Mouse (Mus musculus) lung, embryonic 14.5 days (tissue): Measurements from ENCODE around the gene Gbp5. TPM values are rescaled to one million over a fixed set of nuclear protein-coding genes. Genes with fewer than 3 reads are reported as not detected.

Source experiments
- ATAC-seq: fragments of 200-750 bp; cut with Nextera tagmentation; 2 replicates; pipeline ENCODE4 v1.8.0; 2017; ENCODE audit warnings: mild to moderate bottlenecking, moderate TSS enrichment, moderate library complexity; ENCODE audit not compliant: insufficient read depth
- DNase-seq: peaks from one replicate; pipeline ENCODE4 v3.0.0-alpha.2; 2015
- H3K27ac ChIP-seq: fragments of 300-500 bp; sonication (generic); 2 replicates; pipeline ENCODE4 v1.5.1; 2014; ENCODE audit warnings: low read depth, mild to moderate bottlenecking, moderate library complexity
- H3K27me3 ChIP-seq: fragments of 300-500 bp; sonication (generic); 2 replicates; pipeline ENCODE4 v1.6.1; 2014; ENCODE audit warnings: low read length, control low read depth; ENCODE audit not compliant: insufficient read depth
- H3K36me3 ChIP-seq: fragments of 300-500 bp; sonication (generic); 2 replicates; pipeline ENCODE4 v1.6.1; 2014; ENCODE audit warnings: control low read depth; ENCODE audit not compliant: insufficient read depth
- H3K4me1 ChIP-seq: fragments of 300-500 bp; sonication (generic); 2 replicates; pipeline ENCODE4 v1.6.1; 2014; ENCODE audit warnings: antibody characterized with exemption, control low read depth; ENCODE audit not compliant: insufficient read depth
- H3K4me2 ChIP-seq: fragments of 300-500 bp; sonication (generic); 2 replicates; pipeline ENCODE4 v1.6.1; 2014; ENCODE audit warnings: mild to moderate bottlenecking
- H3K4me3 ChIP-seq: fragments of 300-500 bp; sonication (generic); 2 replicates; pipeline ENCODE4 v1.5.1; 2014; ENCODE audit warnings: low read depth, low read length
- H3K9ac ChIP-seq: fragments of 300-500 bp; sonication (generic); 2 replicates; pipeline ENCODE4 v1.6.1; 2014
- H3K9me3 ChIP-seq: fragments of 300-500 bp; sonication (generic); 2 replicates; pipeline ENCODE4 v1.6.1; 2016; ENCODE audit warnings: low read depth, low read length, control low read depth
- CTCF ChIP-seq: IDR thresholded peaks from 2 replicates; pipeline ENCODE4 v1.5.1; 2016; ENCODE audit warnings: antibody characterized with exemption, low read depth
- WGBS: fragments of 180-500 bp; shearing (Covaris S2); extraction: QIAGEN DNeasy Blood & Tissue Kit; methylation state at CpG from one replicate; pipeline ENCODE4 v1.1.7; 2014; 5-methylcytosine and 5-hydroxymethylcytosine counted together
- polyA plus RNA-seq: library from polyadenylated mRNA; unstranded; fragments of >200 nt; fragmentation: Nextera tagmentation; extraction: Ambion mirVana; gene quantifications from 2 replicates; pipeline ENCODE4 v1.2.1, GENCODE M21; 2014

The Gbp5 gene
- 0.11 TPM in 1 of 2 replicates, not detected in the other for polyA plus RNA-seq

DNA sequence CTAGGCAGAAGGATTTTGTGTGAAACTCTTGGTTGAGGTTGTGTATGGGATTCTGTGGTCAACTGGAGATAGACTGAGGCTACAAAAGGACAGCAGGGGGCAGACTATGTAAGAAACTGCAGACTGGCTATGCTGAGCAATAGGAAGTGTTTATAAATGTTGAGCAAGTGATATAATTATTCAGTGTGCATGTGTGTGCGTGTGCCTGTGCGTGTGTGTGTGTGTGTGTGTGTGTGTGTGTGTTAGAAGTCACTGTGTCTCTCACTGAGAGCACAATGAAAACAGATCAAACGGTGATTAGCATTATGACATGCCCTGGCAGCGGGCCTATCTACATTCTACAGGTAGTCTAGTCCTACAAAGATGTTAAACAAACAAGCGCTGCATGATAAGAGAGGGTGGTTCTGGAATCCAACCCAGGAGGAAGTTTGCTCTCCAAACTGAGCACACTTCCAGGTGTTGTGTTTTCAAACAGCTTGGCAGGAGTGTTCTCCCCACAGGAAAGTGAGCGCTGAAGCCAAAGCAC, at the start of gene Gbp5:
Gene Gbp5, plus strand, starts transcription at position 443 of the 526 bp plus-strand sequence.
- no peak within 1 kb of the TSS for H3K4me2 ChIP-seq
- no peaks in the 10 kb centered on the region for H3K36me3 ChIP-seq
- TF ChIP-seq CTCF, result peak; percentile 74
- H3K27ac ChIP-seq, result no peak within 1 kb of the TSS
- 0 out of 2 replicates have a peak, but pooled peaks cover 3% of the 10 kb centered on the region for H3K27me3 ChIP-seq
- H3K4me3 ChIP-seq, result no peak within 1 kb of the TSS
- H3K4me1 ChIP-seq, result no peaks in the 10 kb centered on the region; the same call in 1 of the 2 replicates
- H3K9me3 ChIP-seq, result no peaks in the 10 kb centered on the region
- DNase-seq (peak; percentile 86), ATAC-seq (peak; percentile 82)
- H3K9ac ChIP-seq, result no peak within 1 kb of the TSS
- 35% methylated on average over 6 of the region's 6 CpGs for WGBS

DNA sequence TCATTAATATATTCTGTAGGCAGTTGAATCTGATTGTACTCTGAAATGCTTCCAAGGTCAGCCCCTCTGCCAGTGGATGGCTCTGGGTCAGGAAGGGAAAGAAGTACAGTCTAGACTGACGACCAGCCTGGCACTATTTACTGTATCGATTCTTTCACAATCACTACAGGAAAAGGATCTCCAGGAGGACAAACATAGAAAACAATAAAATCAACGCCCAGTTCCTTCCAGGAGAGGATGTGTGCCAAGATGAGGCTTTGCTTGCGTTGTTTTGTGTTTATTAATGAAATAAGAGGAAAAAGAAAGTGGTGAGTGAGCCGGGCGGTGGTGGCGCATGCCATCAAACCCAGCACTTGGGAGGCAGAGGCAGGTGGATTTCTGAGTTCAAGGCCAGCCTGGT, 39.6 kb upstream of the Gbp5 start:
- Histone ChIP-seq H3K36me3 (no peaks in the 10 kb centered on the region), H3K9ac (no peak overlapping the region), H3K27me3 (no peaks in the 10 kb centered on the region), H3K4me3 (no peak overlapping the region), H3K9me3 (no peaks in the 10 kb centered on the region), H3K4me2 (no peak overlapping the region), H3K4me1 (no peaks in the 10 kb centered on the region), H3K27ac (no peak overlapping the region)
- DNase-seq, result peak; percentile 17
- no peak for ATAC-seq
- WGBS, result 76% methylated on average over 7 of the region's 7 CpGs
- no peak for TF ChIP-seq CTCF

DNA sequence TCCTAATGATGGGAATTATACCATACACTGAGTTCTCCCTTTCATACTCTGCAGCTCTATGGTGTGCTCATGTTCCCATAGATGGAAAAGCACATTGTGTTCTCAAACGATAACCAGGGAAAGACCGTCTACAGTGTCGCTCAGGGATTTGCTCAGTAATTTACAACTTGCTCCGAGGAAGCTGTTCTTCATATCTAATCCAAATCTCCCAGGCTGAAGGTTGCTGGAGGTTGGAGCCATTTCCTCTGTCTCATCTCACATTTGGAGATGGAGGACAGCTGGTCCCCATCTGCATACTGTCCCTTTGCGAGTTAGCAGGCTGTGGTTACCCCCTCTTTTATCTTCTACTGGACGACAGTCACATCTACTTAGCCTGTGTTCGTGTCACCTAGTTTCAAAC, 34.5 kb upstream of the Gbp5 start:
- Histone ChIP-seq H3K9ac (no peak overlapping the region), H3K27me3 (0 out of 2 replicates have a peak, but pooled peaks cover 2% of the 10 kb centered on the region), H3K9me3 (no peaks in the 10 kb centered on the region), H3K4me2 (no peak overlapping the region), H3K4me3 (no peak overlapping the region), H3K36me3 (no peaks in the 10 kb centered on the region), H3K27ac (no peak overlapping the region), H3K4me1 (no peaks in the 10 kb centered on the region)
- ATAC-seq (peak; percentile 54; the same call in 1 of the 2 replicates), DNase-seq (peak; percentile 34)
- no peak for TF ChIP-seq CTCF
- WGBS, result 44% methylated on average over 7 of the region's 7 CpGs

DNA sequence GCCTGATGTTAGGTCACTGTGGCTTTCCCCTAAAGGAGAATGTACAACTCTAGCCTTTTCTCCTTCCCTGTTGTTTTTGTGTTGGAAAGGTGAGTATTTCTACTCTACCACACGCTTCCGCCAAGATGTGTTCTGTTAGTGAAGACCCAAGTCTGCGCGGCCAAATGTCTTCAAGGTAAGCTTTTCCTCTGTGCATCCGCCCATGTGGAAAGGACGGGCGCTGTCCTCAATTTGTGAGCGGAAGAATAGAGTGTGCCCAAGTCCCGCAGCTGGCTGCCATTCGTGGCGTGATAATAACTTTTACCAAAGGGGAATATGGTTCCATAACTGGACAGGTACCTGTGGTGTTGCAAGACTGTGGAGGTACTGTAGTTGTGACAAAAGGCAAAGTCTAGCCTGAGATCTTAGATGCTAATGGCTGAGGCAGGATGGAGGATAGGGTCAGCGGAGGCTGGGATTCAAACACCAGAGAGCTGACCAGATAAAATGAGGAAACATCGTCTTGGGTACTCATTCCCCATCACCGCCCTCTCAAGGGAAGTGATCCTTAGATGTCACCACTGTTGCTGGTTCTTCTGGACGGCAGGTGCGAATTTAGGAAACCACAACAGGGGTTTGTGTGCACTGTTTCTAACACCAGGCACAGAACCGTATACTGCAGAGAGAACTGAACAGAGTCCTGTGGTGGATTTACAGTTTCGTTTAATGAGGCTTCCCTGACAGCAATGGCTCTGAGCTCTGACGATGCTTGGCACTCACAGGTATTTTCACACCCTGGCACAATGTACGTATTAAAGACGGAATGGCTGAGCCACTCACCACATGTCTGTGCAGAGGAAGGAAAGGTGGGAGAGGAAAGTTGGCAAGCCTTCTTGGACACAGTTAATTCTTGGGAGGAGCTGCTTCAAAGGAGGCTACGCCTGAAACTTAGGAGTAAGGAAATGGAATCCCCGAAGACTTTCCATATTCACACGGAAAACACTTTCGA, 30.7 kb upstream of the Gbp5 start:
- no peaks in the 10 kb centered on the region for H3K4me1 ChIP-seq
- H3K9ac ChIP-seq, result no peak overlapping the region
- H3K9me3 ChIP-seq, result no peaks in the 10 kb centered on the region
- ATAC-seq (no peak), DNase-seq (no peak)
- WGBS, result 87% methylated on average over 25 of the region's 25 CpGs
- no peaks in the 10 kb centered on the region for H3K36me3 ChIP-seq
- H3K27me3 ChIP-seq, result 0 out of 2 replicates have a peak, but pooled peaks cover 2% of the 10 kb centered on the region
- TF ChIP-seq CTCF, result no peak
- no peak overlapping the region for H3K27ac ChIP-seq
- H3K4me3 ChIP-seq, result no peak overlapping the region
- H3K4me2 ChIP-seq, result no peak overlapping the region

DNA sequence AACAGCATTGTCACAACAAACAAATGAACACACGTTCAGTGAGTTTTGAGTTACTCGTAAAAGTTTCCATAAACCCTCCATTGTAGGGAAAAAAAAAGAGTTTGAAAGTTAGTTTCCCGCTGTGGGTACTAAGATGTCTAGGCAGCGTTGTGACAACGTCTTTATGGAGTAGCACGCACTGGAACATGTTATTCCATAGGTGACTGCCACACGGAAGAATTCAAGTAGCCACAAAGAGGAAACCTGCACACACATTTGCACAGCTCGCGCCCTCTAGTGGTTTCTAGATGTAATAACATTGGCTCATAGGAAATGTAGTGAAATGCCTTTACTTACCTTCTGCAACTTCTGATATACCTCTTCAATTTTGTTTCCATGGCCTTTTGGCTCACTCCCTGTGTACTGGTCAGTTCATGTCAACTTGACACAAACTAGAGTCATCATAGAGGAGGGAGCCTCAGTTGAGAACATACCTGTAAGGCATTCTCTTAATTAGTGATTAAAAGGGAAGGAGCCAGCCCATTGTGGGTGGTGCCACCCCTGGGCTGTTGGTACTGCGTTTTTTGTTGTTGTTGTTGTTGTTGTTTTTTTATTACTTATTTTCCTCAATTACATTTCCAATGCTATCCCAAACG, 19.3 kb upstream of the Gbp5 start:
- TF ChIP-seq CTCF, result peak; percentile 88
- no peak overlapping the region for H3K4me3 ChIP-seq
- no peak overlapping the region for H3K27ac ChIP-seq
- H3K36me3 ChIP-seq, result no peaks in the 10 kb centered on the region
- peak overlapping the region; percentile 25; the same call in 1 of the 2 replicates for H3K4me2 ChIP-seq
- H3K9me3 ChIP-seq, result no peaks in the 10 kb centered on the region
- H3K9ac ChIP-seq, result no peak overlapping the region
- H3K27me3 ChIP-seq, result no peaks in the 10 kb centered on the region
- DNase-seq, result peak; percentile 85
- no peaks in the 10 kb centered on the region for H3K4me1 ChIP-seq
- WGBS, result 16% methylated on average over 11 of the region's 11 CpGs
- ATAC-seq, result peak; percentile 62; the same call in 1 of the 2 replicates

DNA sequence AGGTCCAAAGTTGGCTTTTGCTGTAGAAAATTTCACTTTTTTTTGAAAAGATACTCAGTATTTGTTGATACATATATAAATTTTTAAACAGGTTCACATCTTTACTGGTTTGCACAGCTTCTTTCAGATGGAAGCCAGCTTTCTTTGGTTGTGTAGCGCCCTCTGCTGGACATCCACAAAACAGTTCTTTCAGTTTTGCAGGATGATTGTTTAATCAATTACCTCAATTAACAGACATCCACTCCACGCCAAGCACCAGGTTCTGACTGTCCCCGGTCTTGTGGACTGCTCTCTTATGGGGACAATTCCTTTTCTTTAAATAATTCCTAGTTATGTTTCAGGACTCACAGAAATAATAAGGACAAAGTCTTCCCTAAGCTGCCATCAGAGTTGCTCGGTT, 17.9 kb upstream of the Gbp5 start:
- Histone ChIP-seq H3K9me3 (no peaks in the 10 kb centered on the region), H3K4me3 (no peak overlapping the region), H3K27ac (no peak overlapping the region), H3K27me3 (no peaks in the 10 kb centered on the region), H3K9ac (no peak overlapping the region), H3K36me3 (no peaks in the 10 kb centered on the region), H3K4me2 (no peak overlapping the region), H3K4me1 (no peaks in the 10 kb centered on the region)
- 18% methylated on average over 4 of the region's 4 CpGs for WGBS
- ATAC-seq (no peak), DNase-seq (peak; percentile 84)
- peak; percentile 83 for TF ChIP-seq CTCF

DNA sequence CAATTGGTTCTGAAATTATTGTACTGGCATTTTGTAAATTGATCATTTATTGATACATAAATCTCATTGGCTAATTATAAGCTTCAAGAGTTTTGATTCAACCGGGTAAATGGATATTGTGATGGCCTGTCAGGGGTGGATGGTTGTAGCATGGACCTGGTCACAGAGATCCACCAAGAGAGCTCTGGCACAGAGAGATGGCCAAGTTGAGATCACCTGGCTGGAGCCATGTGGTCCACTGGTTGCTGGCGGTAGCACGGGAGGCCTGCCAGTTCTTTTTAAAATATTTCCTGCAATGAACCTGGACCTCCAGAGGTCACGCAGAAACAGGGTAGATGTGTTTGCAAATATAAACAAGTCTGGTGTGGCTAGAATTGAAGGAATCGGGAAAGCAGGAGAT, 15.9 kb upstream of the Gbp5 start:
- Histone ChIP-seq H3K4me2 (no peak overlapping the region), H3K9me3 (no peaks in the 10 kb centered on the region), H3K4me3 (no peak overlapping the region), H3K4me1 (no peaks in the 10 kb centered on the region), H3K36me3 (no peaks in the 10 kb centered on the region), H3K9ac (no peak overlapping the region), H3K27me3 (no peaks in the 10 kb centered on the region), H3K27ac (no peak overlapping the region)
- WGBS, result 49% methylated on average over 5 of the region's 5 CpGs
- TF ChIP-seq CTCF, result no peak
- no peak for ATAC-seq
- DNase-seq, result no peak
